Mouse (Mus musculus) kidney, postnatal 4 days (tissue): ENCODE data around the gene Dok7.

Source experiments
- DNase-seq, 2 experiments: peaks; one replicate each; pipeline ENCODE4 v3.0.0; 2021; ENCODE audit warnings: mixed read lengths in 2 of 2

The Dok7 gene

DNA sequence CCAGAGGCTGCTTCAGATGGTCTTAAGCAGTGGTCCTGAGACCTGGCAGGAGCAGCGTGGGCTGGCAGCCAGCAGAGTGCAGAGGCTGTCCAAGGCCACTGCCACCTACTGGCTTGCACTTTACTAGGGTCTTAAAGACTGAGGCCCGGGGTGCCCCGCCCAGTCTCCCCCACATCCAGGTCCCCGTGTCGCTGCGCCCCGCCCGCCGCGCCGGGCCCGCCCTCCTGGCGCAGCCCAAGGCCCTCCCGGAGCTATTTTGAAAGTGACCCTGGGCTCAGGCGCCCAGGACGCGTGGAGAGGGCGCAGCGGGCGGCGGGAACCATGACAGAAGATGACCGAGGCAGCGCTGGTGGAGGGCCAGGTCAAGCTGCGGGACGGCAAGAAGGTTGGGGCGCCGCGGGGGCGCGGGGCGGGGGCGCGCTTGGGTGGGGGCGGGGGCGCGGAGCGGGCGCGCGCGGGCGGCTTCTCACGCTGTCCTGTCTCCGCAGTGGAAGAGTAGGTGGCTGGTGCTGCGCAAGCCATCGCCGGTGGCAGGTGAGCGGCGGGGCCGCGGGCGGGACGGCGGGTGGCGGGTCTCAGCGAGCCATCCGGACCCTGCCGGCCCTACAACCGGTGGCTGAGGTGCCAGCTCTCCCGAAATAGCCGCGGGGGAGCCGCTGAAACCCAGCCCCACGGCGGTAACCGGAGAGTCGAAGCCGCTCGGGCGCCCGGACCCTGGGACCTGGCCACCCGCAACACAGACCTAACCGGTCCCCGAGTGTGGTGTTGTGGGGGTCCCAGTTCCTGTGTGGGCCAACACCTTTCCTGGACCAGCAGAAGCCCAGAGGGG is at the start of gene Dok7:
Gene Dok7 (plus strand): TSS at position 163 of the 829 bp plus-strand sequence.
- peak; percentile 65 to 76 for DNase-seq

DNA sequence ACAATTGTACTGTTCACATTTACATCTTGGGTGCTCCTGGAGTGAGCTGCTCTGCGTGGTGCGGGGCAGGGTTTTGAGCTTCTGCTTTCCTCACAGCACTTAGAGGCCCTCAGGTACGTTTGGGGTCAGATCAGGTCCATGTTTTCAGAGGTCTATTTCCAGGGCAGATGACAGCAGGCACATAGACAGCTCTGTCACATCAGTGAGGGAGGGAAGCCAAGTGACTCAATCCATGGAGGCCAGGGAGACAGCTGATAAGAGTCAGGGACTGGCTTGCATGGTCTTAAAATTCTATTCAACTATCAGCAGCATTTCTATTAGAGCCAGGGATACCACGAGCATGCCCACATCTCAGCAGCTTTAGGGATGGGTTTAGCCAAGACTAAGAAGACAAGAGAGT is 47.4 kb upstream of the Dok7 start:
- DNase-seq = no peak

- DNase-seq = no peak
Observed at GRCm38 (mm10) chr5:35010656-35011055, 45.9 kb upstream of the Dok7 start.

GRCm38 (mm10) chr5:35011156-35011923 is 45.2 kb upstream of the Dok7 start:
- no peak for DNase-seq

DNA sequence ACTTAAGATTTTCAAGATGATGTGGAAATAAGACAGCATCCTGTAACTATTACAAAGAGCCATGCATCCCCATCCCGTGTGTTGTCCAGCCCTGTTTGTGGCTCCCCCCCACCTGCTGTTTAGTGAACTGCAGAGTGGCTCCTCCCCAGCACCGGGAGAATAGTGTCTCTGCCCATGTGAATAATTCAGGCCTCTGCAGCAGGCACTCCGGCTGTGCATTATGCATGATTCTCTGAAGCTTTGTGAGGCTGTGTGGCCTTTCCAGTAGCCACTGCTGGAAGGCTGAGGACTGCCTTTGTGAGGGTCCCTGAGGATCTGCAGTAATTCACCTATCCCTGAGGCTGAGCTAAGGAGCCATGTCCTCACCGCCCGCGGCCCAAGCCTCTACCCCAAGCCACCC is 42.5 kb upstream of the Dok7 start:
- no peak for DNase-seq

- no peak for DNase-seq
Observed at GRCm38 (mm10) chr5:35019673-35020300, 36.8 kb upstream of the Dok7 start.

- no peak for DNase-seq
Observed at GRCm38 (mm10) chr5:35020410-35021241, 35.9 kb upstream of the Dok7 start.

GRCm38 (mm10) chr5:35024975-35025374 is 31.6 kb upstream of the Dok7 start:
- DNase-seq = peak; percentile 76 to 81

DNA sequence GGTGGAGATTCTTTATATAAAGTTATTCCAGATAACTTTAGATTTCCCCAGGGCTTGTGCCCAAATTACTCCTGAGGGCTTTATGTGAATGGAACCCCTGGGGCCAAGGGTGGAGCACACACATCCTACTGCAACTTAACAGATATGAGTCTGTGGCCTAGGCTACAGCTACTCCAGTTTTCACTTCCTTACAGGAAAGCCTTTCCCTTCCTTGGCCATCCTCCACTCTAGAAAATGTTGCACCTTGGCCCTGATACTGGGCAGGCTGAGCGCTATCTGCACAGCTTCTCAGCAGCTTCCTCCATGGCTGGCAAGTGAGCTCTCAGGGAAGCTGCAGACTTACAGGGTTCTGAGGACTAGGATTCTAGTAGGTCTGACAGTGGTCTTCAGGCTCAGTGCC is 27.3 kb upstream of the Dok7 start:
- DNase-seq = no peak

GRCm38 (mm10) chr5:35029755-35030154 is 26.8 kb upstream of the Dok7 start:
- DNase-seq = no peak

DNA sequence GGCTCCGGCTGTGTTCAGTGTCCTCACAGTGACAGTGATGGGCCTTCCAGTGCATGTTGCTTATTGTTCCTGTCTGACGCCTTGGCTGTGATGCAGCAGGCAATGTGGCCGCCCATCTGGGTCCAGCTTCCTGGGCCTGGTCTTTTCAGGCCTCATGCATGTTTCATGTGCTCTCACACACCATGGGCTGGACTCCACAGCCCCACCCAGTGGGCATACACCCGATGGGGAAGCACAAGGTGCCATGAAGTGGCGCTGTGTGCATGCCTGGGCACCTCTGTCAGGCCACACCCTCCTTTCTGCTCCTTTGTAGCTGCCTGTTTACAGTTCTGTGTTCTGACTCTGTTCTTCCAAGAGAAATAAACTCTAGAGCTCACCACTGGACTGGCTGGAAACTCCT is 23.5 kb upstream of the Dok7 start:
- peak; percentile 58 to 72 for DNase-seq

GRCm38 (mm10) chr5:35033619-35034018 is 22.9 kb upstream of the Dok7 start:
- DNase-seq = no peak

DNA sequence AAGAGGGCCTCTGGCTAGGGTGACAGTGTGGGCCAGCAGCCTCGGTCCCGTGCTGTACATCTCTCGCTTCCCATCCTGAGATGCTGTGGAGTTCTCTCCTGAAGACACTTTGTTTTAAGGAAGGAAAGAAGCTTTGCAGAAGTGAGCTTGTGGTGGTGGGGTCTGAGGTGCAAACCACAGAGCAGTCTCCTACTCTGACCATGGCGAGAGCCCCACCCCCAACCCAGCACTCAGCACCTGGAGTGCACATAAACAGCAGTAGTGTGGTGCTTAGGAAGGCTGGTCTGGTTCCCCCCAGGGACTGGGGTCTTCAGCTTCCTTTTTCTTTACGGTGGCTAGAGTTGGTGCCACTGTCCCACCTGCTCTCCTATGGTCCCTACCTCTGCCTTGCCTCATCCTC is 21.4 kb upstream of the Dok7 start:
- no peak for DNase-seq

DNA sequence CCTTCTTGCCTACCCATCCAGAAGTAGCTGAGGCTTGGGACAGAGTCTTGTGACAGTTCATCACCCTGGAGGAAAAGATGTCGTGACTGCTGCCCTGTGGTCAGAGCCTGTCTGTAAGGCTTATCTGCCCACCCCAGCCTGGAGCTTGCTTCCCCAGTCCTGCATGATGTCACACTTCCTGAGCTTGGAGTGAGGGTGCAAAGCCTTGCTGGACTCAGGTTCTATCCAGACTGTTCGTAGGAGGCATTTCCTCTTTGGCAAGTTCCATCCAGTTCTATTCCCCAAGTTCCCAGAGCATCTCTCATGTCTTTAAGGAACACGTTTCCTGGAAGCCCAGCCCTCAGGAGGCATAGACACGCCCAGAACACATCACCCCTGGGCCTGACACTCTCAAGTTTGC is 20.8 kb upstream of the Dok7 start:
- DNase-seq = no peak

DNA sequence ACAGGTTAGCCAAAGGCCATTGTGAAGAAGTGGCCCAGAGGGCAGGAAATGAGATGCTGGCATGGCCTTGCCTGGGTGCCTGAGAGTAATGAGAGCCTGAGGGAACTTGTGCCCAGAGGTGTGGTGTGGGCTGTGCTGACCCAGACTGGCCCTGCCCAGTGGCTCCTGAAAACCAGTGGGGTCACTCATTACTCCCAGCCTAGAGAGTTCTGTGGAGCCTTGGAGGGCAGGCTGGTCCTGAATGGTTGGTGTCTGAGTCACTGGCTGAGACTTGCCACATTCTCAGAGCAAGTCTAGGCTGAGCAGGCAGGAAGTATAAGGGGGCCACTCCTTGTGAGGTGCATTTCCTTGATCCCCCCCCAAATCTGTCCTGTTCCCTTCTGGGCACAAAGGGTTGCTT is 19.1 kb upstream of the Dok7 start:
- DNase-seq = peak in 1 of 2 experiments; percentile 13

DNA sequence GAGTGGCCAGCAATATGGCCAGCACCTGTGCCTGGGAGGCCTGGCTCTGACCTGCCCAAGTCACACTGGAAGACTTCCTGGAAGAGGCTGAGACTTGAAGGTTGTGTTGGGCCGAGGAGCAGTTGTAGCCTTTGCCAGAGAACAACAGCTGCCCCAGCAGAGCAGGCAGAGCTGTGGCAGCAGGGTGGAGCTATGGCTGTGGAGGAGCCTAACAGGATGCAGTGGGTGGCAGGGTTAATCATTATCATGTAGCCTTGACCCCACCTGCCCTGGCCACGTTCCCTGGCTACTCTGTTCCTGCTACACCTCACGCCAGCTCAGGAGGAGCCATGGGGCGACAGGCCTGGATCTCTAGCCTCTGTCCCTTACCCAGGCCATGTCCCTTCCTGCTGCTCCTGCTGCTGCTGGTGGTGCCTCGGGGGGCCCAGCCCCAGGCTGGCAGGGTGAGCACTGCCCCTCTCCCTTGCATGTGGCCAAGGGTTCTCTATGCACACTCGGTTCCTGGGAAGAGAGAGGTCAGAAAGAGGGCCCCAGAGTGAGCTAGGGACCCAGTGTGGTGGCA is 15.2 kb upstream of the Dok7 start, which contains the start of gene Hgfac:
Gene Hgfac (plus strand): TSS at position 242 of the 562 bp plus-strand sequence.
- peak; percentile 76 to 85 for DNase-seq

- peak in 1 of 2 experiments; percentile 34 for DNase-seq
Observed at GRCm38 (mm10) chr5:35042431-35043109, 14.0 kb upstream of the Dok7 start.

DNA sequence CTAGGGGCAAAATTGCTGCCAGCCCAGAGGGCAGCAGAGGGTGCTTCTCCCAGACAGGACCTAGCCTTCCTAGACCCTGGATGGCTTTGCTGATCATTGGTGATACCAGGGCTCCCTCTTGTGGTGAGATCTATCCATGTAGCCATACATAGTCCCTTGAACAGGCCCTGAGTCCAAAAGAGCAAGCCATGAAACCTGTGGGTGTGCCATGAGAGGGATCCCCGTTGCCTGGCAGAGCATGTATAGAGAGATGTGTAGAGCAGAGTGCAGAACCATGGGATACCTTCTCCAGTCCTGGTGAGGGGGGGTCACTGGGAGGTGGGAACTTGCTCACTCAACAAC is 13.5 kb upstream of the Dok7 start:
- peak; percentile 78 to 83 for DNase-seq

- no peak for DNase-seq
Observed at GRCm38 (mm10) chr5:35050541-35050940, 6.0 kb upstream of the Dok7 start.

GRCm38 (mm10) chr5:35054628-35055027 is 1.9 kb upstream of the Dok7 start:
- no peak for DNase-seq

- DNase-seq = peak in 1 of 2 experiments; percentile 46
Observed at GRCm38 (mm10) chr5:35055076-35055475, 1.5 kb upstream of the Dok7 start.

- DNase-seq = no peak
Observed at GRCm38 (mm10) chr5:35057582-35057981, 1.0 kb downstream of the Dok7 start.
